Mouse (Mus musculus): ENCODE data around the gene Eif4g3.

DNA sequence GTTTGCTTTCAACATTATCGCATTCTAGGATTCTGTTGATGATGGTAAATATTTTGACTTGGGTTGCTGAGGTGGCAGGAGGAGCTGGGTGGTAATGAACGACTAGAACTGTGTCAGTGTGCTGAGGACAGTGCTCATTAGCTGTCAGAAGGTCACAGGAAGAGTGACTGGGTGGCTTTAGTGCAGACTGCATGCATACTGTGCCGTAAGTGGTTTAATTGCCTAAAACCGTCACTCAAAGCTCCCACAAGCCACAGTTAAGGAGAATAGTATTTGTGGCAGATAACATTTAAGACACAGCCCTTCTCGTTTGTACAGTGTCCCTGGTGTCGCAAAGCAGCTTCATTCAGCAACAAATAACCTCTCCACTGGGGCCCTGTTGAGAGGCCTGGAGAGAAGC lies 78.7 kb downstream of the Eif4g3 start:
- TF ChIP-seq CTCF (IDR thresholded peaks at IDR 0.05; ENCODE audit: borderline replicate concordance, control insufficient read depth, extremely low read depth, insufficient read depth, low read length, poor library complexity): no peak
- TF ChIP-seq POLR2A (IDR thresholded peaks at IDR 0.05; ENCODE audit: control insufficient read depth, extremely low read depth, insufficient read depth, low read length, poor library complexity): no peak

All from thymus, adult 2 months (tissue).